13 mouse cellular contexts compared by ENCODE assay signal in the genomic region with DNA sequence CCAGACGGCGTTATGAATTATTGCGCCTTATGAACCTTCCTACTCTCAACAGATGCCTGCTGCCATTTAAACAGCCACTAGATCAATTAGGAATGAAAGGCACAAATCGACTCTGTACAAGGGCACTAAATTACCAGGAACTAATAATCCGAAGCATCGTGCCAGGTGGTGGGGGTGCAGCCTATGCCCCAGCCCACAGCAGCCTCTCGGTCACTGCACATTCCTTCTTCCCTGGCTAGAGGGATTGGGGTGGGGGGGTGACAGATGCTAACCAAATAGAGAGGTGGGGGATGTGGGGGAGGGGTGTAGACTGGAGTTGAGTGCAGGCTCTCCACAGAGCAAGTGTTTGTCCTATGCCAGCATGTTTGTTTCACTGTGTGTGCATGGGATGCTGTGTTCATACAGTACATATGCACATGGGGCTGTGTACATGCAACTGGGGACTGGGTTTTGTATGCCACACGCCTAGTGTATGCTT.
A peak's percentile ranks its signal among the peaks of the same experiment; 100 is the strongest.
DNase-seq lines count a peak whose midpoint lies in the region; ATAC-seq and TF ChIP-seq lines count a peak whose summit lies in the region.
"Had no signal": no experiment of that assay in that cellular context is flagged by ENCODE, and none has a peak within 500 bp of the region (broad histone marks: within the 10 kb centered on the region; RNA-seq: fewer than 3 reads in every experiment).

No protein-coding gene starts in this region.

- no peaks in the 10 kb centered on the region for H3K9me3 ChIP-seq in intestine, embryonic 14.5 days (ENCODE audit: control insufficient read depth, low read length)
- H3K9me3 ChIP-seq in intestine, embryonic 16.5 days (ENCODE audit: control insufficient read depth, low read length) = no peaks in the 10 kb centered on the region
- no peaks in the 10 kb centered on the region for H3K9me3 ChIP-seq in forebrain, embryonic 12.5 days
- H3K9me3 ChIP-seq in hindbrain, postnatal 0 days (ENCODE audit: low read length) = no peaks in the 10 kb centered on the region
- H3K9me3 ChIP-seq in midbrain, embryonic 16.5 days (replicated peaks; ENCODE audit: control insufficient read depth, low read length, poor library complexity, severe bottlenecking) = no peaks in the 10 kb centered on the region
- H3K9me3 ChIP-seq: G1E; liver, embryonic 13.5 days; megakaryocyte, embryonic 14.5 days had no signal

- no peaks in the 10 kb centered on the region for H3K36me3 ChIP-seq in intestine, embryonic 14.5 days (ENCODE audit: control insufficient read depth, insufficient read depth, low read length)
- no peaks in the 10 kb centered on the region for H3K36me3 ChIP-seq in intestine, embryonic 16.5 days (ENCODE audit: control insufficient read depth, insufficient read depth, low read length)
- H3K36me3 ChIP-seq in forebrain, embryonic 12.5 days (replicated peaks) = no peaks in the 10 kb centered on the region
- H3K36me3 ChIP-seq in hindbrain, postnatal 0 days (ENCODE audit: insufficient read depth, low read length) = no peaks in the 10 kb centered on the region
- H3K36me3 ChIP-seq in midbrain, embryonic 16.5 days (ENCODE audit: control insufficient read depth, insufficient read depth, low read length) = no peaks in the 10 kb centered on the region
- H3K36me3 ChIP-seq: G1E; liver, embryonic 13.5 days had no signal

- no peak overlapping the region for H3K4me3 ChIP-seq in intestine, embryonic 14.5 days (ENCODE audit: low read depth, low read length)
- no peak overlapping the region for H3K4me3 ChIP-seq in intestine, embryonic 16.5 days (ENCODE audit: low read length)
- H3K4me3 ChIP-seq in forebrain, embryonic 12.5 days (replicated peaks) = no peak overlapping the region
- H3K4me3 ChIP-seq in hindbrain, postnatal 0 days (ENCODE audit: low read length) = no peak overlapping the region
- no peak overlapping the region for H3K4me3 ChIP-seq in midbrain, embryonic 16.5 days (ENCODE audit: low read depth, low read length)
- H3K4me3 ChIP-seq: liver, embryonic 13.5 days; megakaryocyte, embryonic 14.5 days had no signal

- H3K27me3 ChIP-seq in intestine, embryonic 14.5 days (replicated peaks; ENCODE audit: control insufficient read depth, insufficient read depth, low read length) = no peaks in the 10 kb centered on the region
- H3K27me3 ChIP-seq in intestine, embryonic 16.5 days (replicated peaks; ENCODE audit: control insufficient read depth, insufficient read depth, low read length) = no peaks in the 10 kb centered on the region
- H3K27me3 ChIP-seq in forebrain, embryonic 12.5 days = peaks cover 4% of the 10 kb centered on the region; the same call in 1 of the 2 replicates
- no peaks in the 10 kb centered on the region for H3K27me3 ChIP-seq in hindbrain, postnatal 0 days (ENCODE audit: insufficient read depth, low read length)
- no peaks in the 10 kb centered on the region for H3K27me3 ChIP-seq in midbrain, embryonic 16.5 days (ENCODE audit: control insufficient read depth, insufficient read depth, low read depth, low read length)

- no peak for ATAC-seq in intestine, embryonic 14.5 days (replicated peaks; ENCODE audit: low FRiP score, low TSS enrichment, low read depth)
- ATAC-seq in intestine, embryonic 16.5 days = no peak
- ATAC-seq in forebrain, embryonic 12.5 days (ENCODE audit: low FRiP score) = peak; percentile 59
- peak; percentile 24 for ATAC-seq in hindbrain, postnatal 0 days
- peak; percentile 32 for ATAC-seq in midbrain, embryonic 16.5 days

- no peak overlapping the region for H3K27ac ChIP-seq in intestine, embryonic 14.5 days (ENCODE audit: low read depth)
- H3K27ac ChIP-seq in intestine, embryonic 16.5 days (ENCODE audit: low read length) = no peak overlapping the region
- H3K27ac ChIP-seq in forebrain, embryonic 12.5 days = peak overlapping the region; percentile 74
- peak overlapping the region; percentile 12 for H3K27ac ChIP-seq in hindbrain, postnatal 0 days
- peak overlapping the region; percentile 51 for H3K27ac ChIP-seq in midbrain, embryonic 16.5 days (ENCODE audit: low read length)
- H3K27ac ChIP-seq: liver, embryonic 13.5 days had no signal

- H3K4me2 ChIP-seq in intestine, embryonic 14.5 days (ENCODE audit: low read length) = no peak overlapping the region
- H3K4me2 ChIP-seq in intestine, embryonic 16.5 days (ENCODE audit: low read depth, low read length) = no peak overlapping the region
- no peak overlapping the region for H3K4me2 ChIP-seq in forebrain, embryonic 12.5 days
- H3K4me2 ChIP-seq in hindbrain, postnatal 0 days (ENCODE audit: low read depth, low read length) = no peak overlapping the region
- no peak overlapping the region for H3K4me2 ChIP-seq in midbrain, embryonic 16.5 days (ENCODE audit: low read length)
- H3K4me2 ChIP-seq: liver, embryonic 13.5 days had no signal

- 0 out of 2 replicates have a peak, but pooled peaks cover 6% of the 10 kb centered on the region for H3K4me1 ChIP-seq in intestine, embryonic 14.5 days (replicated peaks; ENCODE audit: control insufficient read depth, insufficient read depth, low read length)
- no peaks in the 10 kb centered on the region for H3K4me1 ChIP-seq in intestine, embryonic 16.5 days (ENCODE audit: control insufficient read depth, insufficient read depth, low read length)
- peaks cover 50% of the 10 kb centered on the region for H3K4me1 ChIP-seq in forebrain, embryonic 12.5 days
- H3K4me1 ChIP-seq in hindbrain, postnatal 0 days (ENCODE audit: insufficient read depth, low read length) = peaks cover 14% of the 10 kb centered on the region
- peaks cover 32% of the 10 kb centered on the region for H3K4me1 ChIP-seq in midbrain, embryonic 16.5 days (ENCODE audit: control insufficient read depth, insufficient read depth, low read length)
- H3K4me1 ChIP-seq: liver, embryonic 13.5 days had no signal

- no peak for TF ChIP-seq CTCF in hindbrain, postnatal 0 days (IDR thresholded peaks at IDR 0.05; ENCODE audit: low read depth)

- H3K9ac ChIP-seq in intestine, embryonic 14.5 days (ENCODE audit: low read length) = no peak overlapping the region
- H3K9ac ChIP-seq in intestine, embryonic 16.5 days (ENCODE audit: low read depth, low read length) = no peak overlapping the region
- peak overlapping the region; percentile 42; the same call in 1 of the 2 replicates for H3K9ac ChIP-seq in forebrain, embryonic 12.5 days
- H3K9ac ChIP-seq in hindbrain, postnatal 0 days (replicated peaks; ENCODE audit: low read length) = no peak overlapping the region
- H3K9ac ChIP-seq in midbrain, embryonic 16.5 days (ENCODE audit: low read depth, low read length) = no peak overlapping the region
- H3K9ac ChIP-seq: liver, embryonic 13.5 days had no signal

- DNase-seq in intestine, embryonic 14.5 days (ENCODE audit: low spot score) = peak; percentile 48
- DNase-seq in hindbrain, postnatal 0 days (ENCODE audit: low spot score) = no peak
- DNase-seq in urinary bladder, adult 2 months (ENCODE audit: low spot score) = no peak
- no peak for DNase-seq in urinary bladder, postnatal 36 days (ENCODE audit: low spot score in 2 of 2)
- DNase-seq in kidney, postnatal 36 days = no peak
- DNase-seq: cerebellum, adult 11 months; heart, postnatal 36 days; liver, embryonic 13.5 days had no signal

- WGBS in intestine, embryonic 14.5 days = 48% methylated on average over 8 of the region's 8 CpGs
- 57% methylated on average over 8 of the region's 8 CpGs for WGBS in intestine, embryonic 16.5 days
- 52% methylated on average over 8 of the region's 8 CpGs for WGBS in forebrain, embryonic 12.5 days
- WGBS in hindbrain, postnatal 0 days = 40% methylated on average over 8 of the region's 8 CpGs
- 25% methylated on average over 8 of the region's 8 CpGs for WGBS in midbrain, embryonic 16.5 days

Comparison
In these comparisons a context has a peak if more than half of its experiments do, and no peak if none do; other contexts are left out.
1. ATAC-seq: peak in forebrain, embryonic 12.5 days (single experiment), hindbrain, postnatal 0 days (single experiment) and midbrain, embryonic 16.5 days (single experiment); none in intestine, embryonic 14.5 days (single experiment) and intestine, embryonic 16.5 days (single experiment).
2. H3K27ac ChIP-seq: peak in forebrain, embryonic 12.5 days (single experiment), hindbrain, postnatal 0 days (single experiment) and midbrain, embryonic 16.5 days (single experiment); none in intestine, embryonic 14.5 days (single experiment) and intestine, embryonic 16.5 days (single experiment).